Mouse (Mus musculus) intestine, embryonic 16.5 days (tissue): ENCODE measurements at regions not wholly inside any gene's neighbourhood (a gene's known extent, or its start where the extent isn't known, plus 50 kb on each side); places are given as distances from the start of the nearest gene placed in this dataset.

Experiments used
- ATAC-seq: fragments of 200-750 bp; cut with Nextera tagmentation; 2 replicates; pipeline ENCODE4 v1.8.0; 2017; ENCODE audit warnings: moderate TSS enrichment, moderate library complexity
- H3K27ac ChIP-seq: fragments of 300-500 bp; sonication (generic); 2 replicates; pipeline ENCODE4 v1.5.1; 2014; ENCODE audit warnings: mild to moderate bottlenecking, low read length
- H3K27me3 ChIP-seq: fragments of 300-500 bp; sonication (generic); replicated peaks from 2 replicates; pipeline ENCODE4 v1.6.1; 2014; ENCODE audit warnings: low read length, control low read depth, mixed read lengths; ENCODE audit not compliant: control insufficient read depth, insufficient read depth
- H3K36me3 ChIP-seq: fragments of 300-500 bp; sonication (generic); 2 replicates; pipeline ENCODE4 v1.6.1; 2014; ENCODE audit warnings: low read length, control low read depth; ENCODE audit not compliant: control insufficient read depth, insufficient read depth
- H3K4me1 ChIP-seq: fragments of 300-500 bp; sonication (generic); 2 replicates; pipeline ENCODE4 v1.6.1; 2014; ENCODE audit warnings: low read length, control low read depth, mixed read lengths; ENCODE audit not compliant: control insufficient read depth, insufficient read depth
- H3K4me2 ChIP-seq: fragments of 300-500 bp; sonication (generic); 2 replicates; pipeline ENCODE4 v1.6.1; 2014; ENCODE audit warnings: low read depth, low read length, control low read depth
- H3K4me3 ChIP-seq: fragments of 300-500 bp; sonication (generic); 2 replicates; pipeline ENCODE4 v1.5.1; 2014; ENCODE audit warnings: mild to moderate bottlenecking, low read length
- H3K9ac ChIP-seq: fragments of 300-500 bp; sonication (generic); 2 replicates; pipeline ENCODE4 v1.6.1; 2014; ENCODE audit warnings: low read depth, low read length
- H3K9me3 ChIP-seq: fragments of 300-500 bp; sonication (generic); 2 replicates; pipeline ENCODE4 v1.6.1; 2016; ENCODE audit warnings: low read length, control low read depth; ENCODE audit not compliant: control insufficient read depth
- WGBS: fragments of 180-500 bp; shearing (Covaris S2); extraction: QIAGEN DNeasy Blood & Tissue Kit; methylation state at CpG from one replicate; pipeline ENCODE4 v1.1.7; 2014; 5-methylcytosine and 5-hydroxymethylcytosine counted together

GRCm38 (mm10) chr17:45866346-45866745, 132.7 kb upstream of the 1600014C23Rik start:
- 54% methylated on average over 10 of the region's 10 CpGs for WGBS
- H3K4me1 ChIP-seq, result peaks cover 53% of the 10 kb centered on the region
- H3K9me3 ChIP-seq, result no peaks in the 10 kb centered on the region
- no peak overlapping the region for H3K4me3 ChIP-seq
- no peak overlapping the region for H3K9ac ChIP-seq
- H3K36me3 ChIP-seq, result no peaks in the 10 kb centered on the region
- H3K4me2 ChIP-seq, result no peak overlapping the region
- no peaks in the 10 kb centered on the region for H3K27me3 ChIP-seq
- H3K27ac ChIP-seq, result no peak overlapping the region
- ATAC-seq, result no peak

GRCm38 (mm10) chr17:45865944-45866343, 132.3 kb upstream of the 1600014C23Rik start:
- 64% methylated on average over 6 of the region's 6 CpGs for WGBS
- no peak overlapping the region for H3K9ac ChIP-seq
- no peaks in the 10 kb centered on the region for H3K36me3 ChIP-seq
- no peak for ATAC-seq
- peaks cover 49% of the 10 kb centered on the region for H3K4me1 ChIP-seq
- no peaks in the 10 kb centered on the region for H3K27me3 ChIP-seq
- H3K9me3 ChIP-seq, result no peaks in the 10 kb centered on the region
- H3K4me2 ChIP-seq, result no peak overlapping the region
- H3K4me3 ChIP-seq, result no peak overlapping the region
- no peak overlapping the region for H3K27ac ChIP-seq

GRCm38 (mm10) chr17:45863471-45864205, 130.0 kb upstream of the 1600014C23Rik start:
- 0 out of 2 replicates have a peak, but pooled peaks have one; percentile 10 for ATAC-seq
- Histone ChIP-seq H3K9me3 (peaks cover under 1% of the 10 kb centered on the region; the same call in 1 of the 2 replicates), H3K36me3 (no peaks in the 10 kb centered on the region), H3K4me2 (no peak overlapping the region), H3K27ac (no peak overlapping the region), H3K27me3 (no peaks in the 10 kb centered on the region), H3K4me1 (peaks cover 35% of the 10 kb centered on the region), H3K4me3 (no peak overlapping the region), H3K9ac (no peak overlapping the region)
- 67% methylated on average over 10 of the region's 10 CpGs for WGBS

GRCm38 (mm10) chr17:45863031-45863430, 129.4 kb upstream of the 1600014C23Rik start:
- Histone ChIP-seq H3K9me3 (peaks cover 2% of the 10 kb centered on the region; the same call in 1 of the 2 replicates), H3K9ac (no peak overlapping the region), H3K27me3 (no peaks in the 10 kb centered on the region), H3K4me1 (peaks cover 29% of the 10 kb centered on the region), H3K27ac (no peak overlapping the region), H3K4me2 (no peak overlapping the region), H3K4me3 (no peak overlapping the region), H3K36me3 (no peaks in the 10 kb centered on the region)
- WGBS, result 88% methylated on average over 3 of the region's 3 CpGs
- no peak for ATAC-seq

GRCm38 (mm10) chr17:45859441-45859840, 125.8 kb upstream of the 1600014C23Rik start:
- no peak overlapping the region for H3K4me2 ChIP-seq
- H3K4me3 ChIP-seq, result no peak overlapping the region
- 91% methylated on average over 5 of the region's 5 CpGs for WGBS
- no peak for ATAC-seq
- peaks cover 2% of the 10 kb centered on the region; the same call in 1 of the 2 replicates for H3K9me3 ChIP-seq
- no peak overlapping the region for H3K9ac ChIP-seq
- H3K27ac ChIP-seq, result no peak overlapping the region
- peaks cover 8% of the 10 kb centered on the region for H3K4me1 ChIP-seq
- 0 out of 2 replicates have a peak, but pooled peaks cover under 1% of the 10 kb centered on the region for H3K27me3 ChIP-seq
- H3K36me3 ChIP-seq, result no peaks in the 10 kb centered on the region

- Histone ChIP-seq H3K4me1 (no peaks in the 10 kb centered on the region), H3K9ac (no peak overlapping the region), H3K4me2 (no peak overlapping the region), H3K36me3 (no peaks in the 10 kb centered on the region), H3K27me3 (0 out of 2 replicates have a peak, but pooled peaks cover 3% of the 10 kb centered on the region), H3K27ac (no peak overlapping the region), H3K9me3 (peaks cover 2% of the 10 kb centered on the region; the same call in 1 of the 2 replicates), H3K4me3 (no peak overlapping the region)
- no peak for ATAC-seq
- WGBS, result 82% methylated on average over 21 of the region's 21 CpGs
Measured at GRCm38 (mm10) chr17:45853931-45854653, 120.4 kb upstream of the 1600014C23Rik start.

GRCm38 (mm10) chr17:45852402-45852801, 118.8 kb upstream of the 1600014C23Rik start:
- H3K36me3 ChIP-seq, result no peaks in the 10 kb centered on the region
- no peaks in the 10 kb centered on the region for H3K4me1 ChIP-seq
- 0 out of 2 replicates have a peak, but pooled peaks cover 3% of the 10 kb centered on the region for H3K27me3 ChIP-seq
- WGBS, result 49% methylated on average over 5 of the region's 5 CpGs
- H3K4me2 ChIP-seq, result no peak overlapping the region
- no peak overlapping the region for H3K27ac ChIP-seq
- no peaks in the 10 kb centered on the region for H3K9me3 ChIP-seq
- no peak overlapping the region for H3K4me3 ChIP-seq
- no peak overlapping the region for H3K9ac ChIP-seq
- no peak for ATAC-seq

- Histone ChIP-seq H3K36me3 (no peaks in the 10 kb centered on the region), H3K9me3 (no peaks in the 10 kb centered on the region), H3K27me3 (0 out of 2 replicates have a peak, but pooled peaks cover 3% of the 10 kb centered on the region), H3K9ac (no peak overlapping the region), H3K4me1 (no peaks in the 10 kb centered on the region), H3K4me2 (no peak overlapping the region), H3K4me3 (no peak overlapping the region), H3K27ac (no peak overlapping the region)
- WGBS, result 64% methylated on average over 8 of the region's 8 CpGs
- ATAC-seq, result no peak
Measured at GRCm38 (mm10) chr17:45851723-45852396, 118.2 kb upstream of the 1600014C23Rik start.

- ATAC-seq, result no peak
- WGBS, result 72% methylated on average over 6 of the region's 6 CpGs
- Histone ChIP-seq H3K27ac (no peak overlapping the region), H3K9me3 (peaks cover 5% of the 10 kb centered on the region; the same call in 1 of the 2 replicates), H3K4me2 (no peak overlapping the region), H3K27me3 (0 out of 2 replicates have a peak, but pooled peaks cover 3% of the 10 kb centered on the region), H3K4me1 (no peaks in the 10 kb centered on the region), H3K9ac (no peak overlapping the region), H3K36me3 (no peaks in the 10 kb centered on the region), H3K4me3 (no peak overlapping the region)
Measured at GRCm38 (mm10) chr17:45850976-45851375, 117.3 kb upstream of the 1600014C23Rik start.
